Mouse (Mus musculus): ENCODE results near the gene Trp53rkb. TPM values are rescaled to one million over a fixed set of nuclear protein-coding genes. Genes with fewer than 3 reads are reported as not detected.

The Trp53rkb gene
- total and polyA plus RNA-seq, 3 experiments, result 7.0 to 9.1 (median 7.1) TPM

DNA sequence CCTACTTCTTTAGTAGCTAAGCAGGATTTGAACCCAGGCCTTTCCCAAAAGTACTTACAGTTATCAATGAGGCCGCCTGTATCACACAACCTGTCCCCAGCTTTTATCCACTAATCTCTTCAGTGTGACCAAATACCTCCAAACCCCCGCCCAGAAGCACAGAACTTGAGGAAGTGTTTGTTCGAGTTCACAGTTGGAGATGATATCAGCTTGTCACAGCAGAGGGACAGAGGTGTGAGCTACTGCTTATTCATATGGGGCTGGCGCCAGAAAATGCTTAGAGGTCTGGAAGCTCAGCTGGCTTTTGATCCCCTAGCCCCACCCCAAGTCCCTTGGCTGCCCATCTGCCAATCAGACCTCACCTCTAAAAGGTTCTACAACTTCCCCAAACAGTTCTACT lies 38.1 kb upstream of the Trp53rkb start:
- no peak overlapping the region for H3K4me3 ChIP-seq (replicated peaks in 1 of 3; ENCODE audit: low read depth in 2 of 3, low read length in 2 of 3, poor library complexity in 1 of 3)
- no peaks in the 10 kb centered on the region for H3K9me3 ChIP-seq (replicated peaks; ENCODE audit: low read length)
- DNase-seq (ENCODE audit: extremely low read depth), result no peak
- no peaks in the 10 kb centered on the region for H3K79me2 ChIP-seq (replicated peaks; ENCODE audit: control insufficient read depth, extremely low read depth, insufficient read depth, poor library complexity, severe bottlenecking)
- TF ChIP-seq KAT2A (IDR thresholded peaks at IDR 0.05; ENCODE audit: insufficient replicate concordance, low read length) (no peak), TCF12 (IDR thresholded peaks at IDR 0.05; ENCODE audit: low read depth, low read length) (no peak), MAFK (IDR thresholded peaks at IDR 0.05; ENCODE audit: insufficient replicate concordance, low read length) (no peak), CHD2 (IDR thresholded peaks at IDR 0.05; ENCODE audit: low read length) (no peak), ZKSCAN1 (IDR thresholded peaks at IDR 0.05; ENCODE audit: borderline replicate concordance, low read depth, low read length) (no peak), POLR2A (IDR thresholded peaks at IDR 0.05; ENCODE audit: low read depth, low read length) (no peak), NELFE (IDR thresholded peaks at IDR 0.05; ENCODE audit: low read depth, low read length) (no peak)
- dilution Hi-C loops (cut with MboI; ENCODE audit: extremely low pct_ligation_motif_present, extremely low pct_unique_long_range_greater_than_20kb, low sequenced_read_pairs), result no loop called here
- no peaks in the 10 kb centered on the region for H3K36me3 ChIP-seq (replicated peaks in 1 of 2; ENCODE audit: control insufficient read depth in 1 of 2, insufficient read depth in 1 of 2, low read length in 1 of 2)
- no peak overlapping the region for H3K9ac ChIP-seq (ENCODE audit: insufficient read depth, low read depth)
- H3K27me3 ChIP-seq (replicated peaks), result no peaks in the 10 kb centered on the region
- no peak overlapping the region for H3K4me2 ChIP-seq (ENCODE audit: insufficient read depth, low read depth, poor library complexity, severe bottlenecking)
- in situ Hi-C loops (cut with MboI; ENCODE audit: low pct_ligation_motif_present, low pct_unique_long_range_greater_than_20kb, low sequenced_read_pairs), result no loop called here
- H3K4me1 ChIP-seq (ENCODE audit: control insufficient read depth in 1 of 2, insufficient read depth in 2 of 2), result peaks cover 9 to 47% of the 10 kb centered on the region in 2 experiments
- H3K27ac ChIP-seq (ENCODE audit: insufficient read depth, low read depth), result no peak overlapping the region

DNA sequence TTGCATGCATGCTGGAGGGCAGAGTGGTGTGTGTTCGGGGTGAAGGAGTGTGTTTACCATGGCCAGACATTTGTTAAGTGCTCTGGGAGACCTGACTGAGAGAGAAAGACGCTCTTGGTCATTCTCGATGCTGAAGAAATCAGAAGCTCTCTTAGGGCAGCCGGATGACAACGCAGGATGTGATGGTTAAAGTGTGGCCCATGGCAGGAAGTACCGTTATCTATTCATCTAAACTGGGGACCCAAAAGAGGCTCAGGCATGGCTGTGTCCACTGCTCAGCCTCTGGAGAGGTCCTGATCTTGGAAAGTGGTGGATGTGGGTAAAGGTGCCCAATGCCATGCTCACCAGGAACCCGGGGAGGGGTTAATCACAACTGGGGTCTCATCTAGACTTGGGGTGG lies 37.6 kb upstream of the Trp53rkb start:
- H3K27ac ChIP-seq (ENCODE audit: insufficient read depth, low read depth), result no peak overlapping the region
- H3K36me3 ChIP-seq (replicated peaks in 1 of 2; ENCODE audit: control insufficient read depth in 1 of 2, insufficient read depth in 1 of 2, low read length in 1 of 2), result no peaks in the 10 kb centered on the region
- TF ChIP-seq CHD1 (IDR thresholded peaks at IDR 0.05; ENCODE audit: low read depth, low read length) (no peak), ETS1 (conservative IDR thresholded peaks at IDR 0.05; ENCODE audit: low read depth, low read length) (no peak), JUN (IDR thresholded peaks at IDR 0.05; ENCODE audit: insufficient read depth, low read depth, low read length) (no peak), ZKSCAN1 (IDR thresholded peaks at IDR 0.05; ENCODE audit: borderline replicate concordance, low read depth, low read length) (no peak), ZC3H11A (IDR thresholded peaks at IDR 0.05; ENCODE audit: low read depth, low read length) (no peak), MAX (IDR thresholded peaks at IDR 0.05; ENCODE audit: low read length) (no peak), MEF2A (IDR thresholded peaks at IDR 0.05; ENCODE audit: borderline replicate concordance, low read depth, low read length) (no peak), SMC3 (IDR thresholded peaks at IDR 0.05; ENCODE audit: low read depth, low read length) (no peak), SIN3A (IDR thresholded peaks at IDR 0.05; ENCODE audit: low read length) (no peak), IRF4 (IDR thresholded peaks at IDR 0.05; ENCODE audit: low read depth, low read length) (no peak), MXI1 (IDR thresholded peaks at IDR 0.05; ENCODE audit: low read depth, low read length) (no peak)
- in situ Hi-C loops (cut with MboI; ENCODE audit: low pct_ligation_motif_present, low pct_unique_long_range_greater_than_20kb, low sequenced_read_pairs) (no loop called here), dilution Hi-C loops (cut with MboI; ENCODE audit: extremely low pct_ligation_motif_present, extremely low pct_unique_long_range_greater_than_20kb, low sequenced_read_pairs) (no loop called here)
- H3K4me2 ChIP-seq (ENCODE audit: insufficient read depth, low read depth, poor library complexity, severe bottlenecking), result no peak overlapping the region
- no peak for DNase-seq (ENCODE audit: extremely low read depth)
- H3K79me2 ChIP-seq (replicated peaks; ENCODE audit: control insufficient read depth, extremely low read depth, insufficient read depth, poor library complexity, severe bottlenecking), result no peaks in the 10 kb centered on the region
- H3K9me3 ChIP-seq (replicated peaks; ENCODE audit: low read length), result no peaks in the 10 kb centered on the region
- peaks cover 9 to 45% of the 10 kb centered on the region in 2 experiments for H3K4me1 ChIP-seq (ENCODE audit: control insufficient read depth in 1 of 2, insufficient read depth in 2 of 2)
- no peak overlapping the region for H3K9ac ChIP-seq (ENCODE audit: insufficient read depth, low read depth)
- H3K4me3 ChIP-seq (replicated peaks in 1 of 3; ENCODE audit: low read depth in 2 of 3, low read length in 2 of 3, poor library complexity in 1 of 3), result no peak overlapping the region
- H3K27me3 ChIP-seq (replicated peaks), result no peaks in the 10 kb centered on the region

All from CH12.LX (cell line).